Mouse (Mus musculus) monocyte, adult 5-6 weeks (primary cell): ENCODE measurements around the gene Rab4a. TPM values are rescaled to one million over a fixed set of nuclear protein-coding genes. Genes with fewer than 3 reads are reported as not detected.

Experiments used
- ATAC-seq: fragments of 153-309, 156-312 bp; replicated peaks from 2 replicates; pipeline ENCODE4 v1.8.0; 2017; ENCODE audit warnings: mild to moderate bottlenecking; ENCODE audit not compliant: low TSS enrichment, insufficient number of reproducible peaks, severe bottlenecking, poor library complexity, low FRiP score
- total RNA-seq: library from RNA; stranded (forward); fragments of 200-1000, 200-491, 200-594 nt; gene quantifications from 3 replicates; pipeline ENCODE4 v1.2.3, GENCODE M21; 2017

The Rab4a gene
- total RNA-seq, 1 experiment from 2014 or later, result 0.86 TPM

GRCm38 (mm10) chr8:123866971-123867370 is 61.2 kb downstream of the Rab4a start:
- no peak for ATAC-seq

GRCm38 (mm10) chr8:123872048-123872447 is 66.3 kb downstream of the Rab4a start:
- ATAC-seq, result no peak

DNA sequence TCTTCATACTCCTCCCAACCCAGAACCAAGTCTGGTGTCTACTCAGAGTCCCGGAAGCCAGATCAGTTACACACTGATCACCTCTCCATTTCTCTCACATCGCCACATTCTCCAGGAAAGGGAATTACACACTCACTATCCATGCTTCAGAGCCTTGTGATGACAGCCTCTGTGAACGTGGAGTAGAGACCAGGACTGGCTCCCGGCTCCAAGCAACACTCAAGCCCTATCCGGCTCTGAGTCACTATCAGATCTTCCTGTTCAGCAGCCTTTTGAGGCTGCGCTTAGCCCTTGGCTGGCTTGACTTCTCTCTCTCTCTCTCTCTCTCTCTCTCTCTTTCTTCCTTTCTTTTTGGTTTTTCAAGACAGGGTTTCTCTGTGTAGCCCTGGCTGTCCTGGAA is 67.6 kb downstream of the Rab4a start:
- no peak for ATAC-seq

- no peak for ATAC-seq
Observed at GRCm38 (mm10) chr8:123874324-123874723, 68.5 kb downstream of the Rab4a start.

DNA sequence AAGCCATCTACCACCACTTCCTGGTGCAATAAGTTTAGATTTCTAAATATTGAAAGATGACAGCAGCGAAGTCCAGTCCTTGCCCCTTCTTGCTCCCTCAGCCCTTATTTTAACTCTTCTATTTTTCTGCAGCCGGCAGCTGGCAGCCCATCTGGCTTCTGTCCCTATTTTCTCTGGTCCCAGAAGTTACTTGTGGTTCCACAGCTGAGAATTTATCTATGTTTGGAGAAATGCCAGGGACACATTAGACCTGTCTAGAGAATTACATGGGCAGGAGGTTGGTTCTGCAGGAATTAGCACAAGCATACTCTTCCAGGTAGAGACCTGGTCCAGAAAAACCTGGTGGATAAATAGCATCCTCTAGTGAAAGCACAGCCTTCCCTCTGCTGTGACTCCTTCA is 72.1 kb downstream of the Rab4a start:
- no peak for ATAC-seq

DNA sequence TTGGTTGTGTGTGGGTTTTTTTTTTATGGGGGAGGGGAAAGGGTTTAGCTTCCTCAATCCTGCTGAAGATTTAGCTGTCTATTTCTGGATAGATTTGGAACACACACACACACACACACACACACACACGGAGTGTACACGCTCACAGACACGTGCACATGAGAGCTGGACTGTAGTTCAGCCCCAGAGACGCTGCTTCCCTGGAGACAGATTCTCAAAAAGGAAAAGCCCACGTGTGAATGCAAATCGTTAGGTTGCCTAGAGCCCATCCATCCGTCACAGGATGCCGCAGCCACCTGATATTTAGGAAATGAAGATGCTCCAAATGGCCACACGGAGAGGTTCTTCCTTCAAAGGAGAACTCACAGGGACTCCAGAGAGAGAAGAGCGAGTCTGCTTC is 74.5 kb downstream of the Rab4a start:
- no peak for ATAC-seq

DNA sequence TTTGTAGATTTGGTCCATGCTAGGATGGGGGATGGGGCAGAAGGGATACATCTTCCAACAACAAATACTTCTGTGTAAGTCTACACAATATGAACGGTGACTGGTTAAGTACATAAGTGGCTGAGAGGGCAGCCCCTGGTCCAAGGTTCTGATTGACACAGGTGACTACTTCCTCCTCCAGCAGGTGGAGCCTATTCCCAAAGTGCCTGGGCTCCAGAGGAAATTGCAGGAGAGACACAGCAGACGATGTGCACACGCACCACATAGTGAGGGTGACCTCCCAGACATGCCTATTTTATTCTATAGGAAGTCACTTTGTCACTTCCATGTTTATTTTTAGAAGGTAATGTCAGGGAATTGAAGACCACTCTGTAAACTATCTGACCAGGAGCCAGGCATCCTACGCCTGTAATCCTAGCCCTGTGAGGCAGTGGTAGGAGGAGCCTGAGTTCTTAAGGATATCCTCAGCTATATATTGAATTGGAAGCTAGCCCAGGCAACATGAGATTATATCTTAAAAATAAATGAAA is 75.1 kb downstream of the Rab4a start:
- no peak for ATAC-seq

DNA sequence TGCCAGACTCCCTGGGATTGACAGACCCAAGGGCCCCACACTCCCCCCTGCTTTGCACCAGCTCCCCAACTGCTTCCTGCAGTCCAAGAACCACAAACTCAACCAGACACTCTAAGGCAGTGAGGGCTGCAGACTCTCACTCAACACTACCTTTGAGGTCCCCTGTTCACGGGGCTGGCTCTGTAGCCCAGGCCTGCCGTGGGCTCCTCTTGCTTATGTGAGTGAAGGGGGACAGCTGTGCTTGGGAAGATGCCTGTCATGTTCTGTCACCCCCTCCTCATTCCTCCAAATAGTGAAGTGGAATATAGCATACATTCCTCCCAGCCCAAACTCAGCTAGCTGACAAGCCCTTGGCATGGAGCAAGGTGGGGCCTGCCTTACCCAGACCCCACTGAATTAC is 76.6 kb downstream of the Rab4a start:
- no peak for ATAC-seq

DNA sequence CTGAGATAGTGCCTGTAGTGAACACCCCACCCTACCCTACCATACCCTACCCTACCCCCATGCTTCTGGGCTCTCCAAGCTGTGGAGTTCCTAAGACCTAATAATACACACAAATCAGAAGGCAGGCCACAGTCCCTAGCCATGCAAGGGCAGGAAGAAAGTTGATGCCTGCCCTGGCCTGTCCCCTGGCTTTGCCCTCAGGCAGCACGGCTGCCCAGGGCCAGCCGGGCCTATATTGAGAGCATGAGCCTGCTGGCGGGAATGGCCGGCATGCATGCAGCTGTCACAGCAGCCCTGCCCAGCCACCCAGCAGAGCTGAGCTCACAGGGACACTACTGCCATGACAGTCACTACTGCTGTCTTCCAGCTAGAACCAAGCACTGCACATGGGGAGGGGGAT is 77.3 kb downstream of the Rab4a start:
- no peak for ATAC-seq

Other genes with a start within 250 kb of the Rab4a start
- gene Rhou, start 152.1 kb upstream of the Rab4a start, total RNA-seq, result 0.19 to 1.7 TPM (median 0.86 TPM) in 3 replicates
- 3.1 to 8.9 TPM (median 6.7 TPM) in 3 replicates for gene Ccsap, start 54.2 kb downstream of the Rab4a start, total RNA-seq
- not detected in 3 replicates for gene Acta1, start 88.8 kb downstream of the Rab4a start, total RNA-seq
- gene Nup133, start 143.3 kb downstream of the Rab4a start, total RNA-seq, result 9.4 to 12.3 TPM (median 10.7 TPM) in 3 replicates
- gene Abcb10, start 177.1 kb downstream of the Rab4a start, total RNA-seq, result 6.3 to 7.8 TPM (median 7.2 TPM) in 3 replicates
- 20.4 to 25.8 TPM (median 24.3 TPM) in 3 replicates for gene Taf5l, start 215.4 kb downstream of the Rab4a start, total RNA-seq
- gene Urb2, start 215.5 kb downstream of the Rab4a start, total RNA-seq, result 5.7 to 7.1 TPM (median 6.0 TPM) in 3 replicates